Mouse (Mus musculus): ENCODE results near the gene Tmod1. TPM values are rescaled to one million over a fixed set of nuclear protein-coding genes. Genes with fewer than 3 reads are reported as not detected.

Gene Tmod1
- total RNA-seq, 2 experiments from 2014 or later = 272 to 278 TPM

DNA sequence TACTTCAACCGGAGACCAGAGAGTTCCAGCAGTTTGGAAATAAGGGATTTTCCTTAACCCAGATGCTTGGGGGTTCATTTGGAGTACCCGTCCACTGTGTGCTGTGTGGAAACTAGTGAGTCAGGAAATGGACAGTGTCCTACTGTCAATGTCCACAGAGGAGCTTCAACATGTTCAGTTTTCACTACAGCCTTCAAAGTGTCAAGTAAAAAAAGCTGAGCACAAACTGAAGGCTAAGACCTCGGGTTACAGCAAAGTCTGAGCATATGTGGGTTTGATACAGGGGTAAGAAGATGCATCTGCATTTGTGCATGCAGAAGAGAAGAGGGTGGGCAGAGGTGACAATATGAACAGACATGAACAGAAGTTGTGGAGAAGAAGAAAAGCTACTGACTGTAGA is 82.0 kb downstream of the Tmod1 start:
- no peak for DNase-seq
- intact Hi-C loops (cut with DNase I) = loop anchor here (10.0 kb wide), 1 partner anchor 246 kb away; no protein-coding TSS in a partner anchor

DNA sequence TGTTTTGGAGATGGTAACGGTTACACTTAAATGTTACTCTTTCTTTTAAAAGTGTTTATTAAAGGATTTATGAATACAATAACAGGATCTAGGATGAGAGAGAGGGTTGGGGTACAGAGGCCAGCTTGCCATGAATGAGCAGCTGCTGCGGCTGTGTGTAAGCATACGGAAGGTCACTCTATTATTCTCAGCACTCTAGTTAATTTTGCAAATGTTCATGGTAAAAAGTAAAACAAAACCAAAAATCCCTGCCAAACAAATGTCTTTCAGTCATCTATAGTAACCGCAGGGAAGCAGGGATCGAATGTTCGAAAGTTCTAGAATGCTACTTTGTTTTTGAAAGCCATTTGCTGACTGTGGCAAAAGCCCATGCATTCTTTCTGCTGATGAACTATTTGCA is 84.6 kb downstream of the Tmod1 start:
- intact Hi-C loops (cut with DNase I) = loop anchor here (10.0 kb wide), 1 partner anchor 249 kb away; no protein-coding TSS in a partner anchor
- DNase-seq = no peak

DNA sequence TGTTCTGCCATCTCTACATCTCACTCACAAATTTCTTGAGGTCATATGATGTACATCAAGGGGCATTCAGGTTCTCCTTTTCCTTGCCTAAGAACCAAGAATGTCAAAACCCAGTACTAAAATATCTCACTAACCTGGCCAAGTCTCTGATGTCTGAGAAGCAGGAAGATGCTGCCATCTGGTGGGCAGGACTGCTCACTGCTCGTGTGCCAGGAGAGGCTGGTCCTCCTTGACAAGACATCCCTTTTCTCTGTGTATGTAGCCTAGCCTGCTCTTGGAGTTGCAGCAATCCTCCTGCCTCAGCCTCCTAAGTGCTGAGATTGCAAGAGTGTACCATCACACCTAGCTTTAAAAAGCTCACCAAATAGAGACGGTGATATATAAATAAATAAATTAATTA is 87.8 kb downstream of the Tmod1 start:
- intact Hi-C loops (cut with DNase I) = loop anchor here (1.0 to 10.0 kb wide), 4 partner anchors 96 to 252 kb away; no protein-coding TSS in a partner anchor
- DNase-seq = peak; percentile 71 to 74

DNA sequence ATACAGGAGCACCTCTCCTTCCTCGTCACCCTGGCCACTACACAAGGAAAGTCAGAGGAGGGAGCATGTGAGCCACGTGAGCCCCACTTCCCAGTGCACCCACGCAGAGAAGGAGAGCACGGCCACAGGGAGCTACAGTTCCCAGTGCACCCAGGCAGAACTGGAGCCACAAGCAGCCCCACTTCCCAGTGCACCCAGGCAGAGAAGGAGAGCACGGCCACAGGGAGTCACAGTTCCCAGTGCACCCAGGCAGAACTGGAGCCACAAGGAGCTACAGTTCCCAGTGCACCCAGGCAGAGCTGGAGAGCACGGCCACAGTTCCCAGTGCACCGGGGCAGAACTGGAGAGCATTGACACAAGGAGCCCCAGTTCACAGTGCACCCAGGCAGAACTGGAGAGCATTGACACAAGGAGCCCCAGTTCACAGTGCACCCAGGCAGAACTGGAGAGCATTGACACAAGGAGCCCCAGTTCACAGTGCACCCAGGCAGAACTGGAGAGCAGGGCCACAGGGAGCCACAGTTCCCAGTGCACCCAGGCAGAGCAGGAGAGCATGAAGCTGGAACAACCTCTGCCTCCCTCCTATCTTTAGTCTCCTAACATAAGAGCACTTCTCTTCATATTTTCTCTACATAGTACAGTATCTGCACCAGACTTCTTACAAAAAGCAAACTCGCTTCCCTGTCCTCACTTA is 90.7 kb downstream of the Tmod1 start:
- intact Hi-C loops (cut with DNase I) = loop anchor here (10.0 kb wide), 2 partner anchors 255 to 785 kb away; partner anchors contain the start of genes Dcaf10 and Exosc3
- DNase-seq = no peak

DNA sequence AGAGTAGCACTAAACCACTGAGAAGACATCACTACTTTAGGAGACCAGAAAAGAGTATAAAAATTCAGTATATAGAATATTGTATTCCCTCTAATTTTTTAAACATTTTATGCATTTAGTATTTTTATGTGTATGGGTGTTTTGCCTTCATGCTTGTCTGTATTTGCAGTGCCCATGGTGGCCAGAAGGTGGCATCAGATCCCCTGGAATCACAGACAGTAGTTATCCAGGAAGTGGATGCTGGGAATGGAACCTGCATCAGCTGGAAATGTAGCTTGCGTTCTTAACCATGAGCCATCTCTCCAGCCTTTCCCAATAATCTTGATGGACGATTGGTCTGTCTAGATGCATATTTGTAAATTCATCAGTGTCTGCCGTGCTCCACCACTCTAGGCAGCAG is 91.5 kb downstream of the Tmod1 start:
- peak; percentile 29 to 63 for DNase-seq
- intact Hi-C loops (cut with DNase I) = loop anchor here (10.0 kb wide), 1 partner anchor 785 kb away; the partner anchor contains the start of genes Dcaf10 and Exosc3

DNA sequence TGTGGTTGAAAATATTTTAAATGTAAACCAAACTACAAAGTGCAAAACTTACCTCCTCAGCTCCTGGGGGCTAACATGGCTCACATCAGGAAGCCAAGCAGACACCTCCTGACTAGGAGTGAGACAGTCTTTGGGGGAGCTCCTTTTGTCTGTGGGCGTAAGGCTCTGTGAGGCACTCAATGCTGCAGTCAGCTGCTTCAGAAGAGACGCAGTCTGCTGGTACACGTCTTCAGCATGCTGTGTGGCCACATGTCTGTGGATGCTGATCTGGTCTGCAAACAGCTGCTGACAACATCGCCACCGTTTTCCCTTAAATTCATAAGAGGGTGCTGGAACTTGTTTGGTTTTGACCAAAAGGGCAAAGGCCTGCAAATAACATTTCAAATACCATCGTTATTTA is 93.1 kb downstream of the Tmod1 start:
- intact Hi-C loops (cut with DNase I) = loop anchor here (10.0 kb wide), 1 partner anchor 787 kb away; the partner anchor contains the start of genes Dcaf10 and Exosc3
- no peak for DNase-seq

DNA sequence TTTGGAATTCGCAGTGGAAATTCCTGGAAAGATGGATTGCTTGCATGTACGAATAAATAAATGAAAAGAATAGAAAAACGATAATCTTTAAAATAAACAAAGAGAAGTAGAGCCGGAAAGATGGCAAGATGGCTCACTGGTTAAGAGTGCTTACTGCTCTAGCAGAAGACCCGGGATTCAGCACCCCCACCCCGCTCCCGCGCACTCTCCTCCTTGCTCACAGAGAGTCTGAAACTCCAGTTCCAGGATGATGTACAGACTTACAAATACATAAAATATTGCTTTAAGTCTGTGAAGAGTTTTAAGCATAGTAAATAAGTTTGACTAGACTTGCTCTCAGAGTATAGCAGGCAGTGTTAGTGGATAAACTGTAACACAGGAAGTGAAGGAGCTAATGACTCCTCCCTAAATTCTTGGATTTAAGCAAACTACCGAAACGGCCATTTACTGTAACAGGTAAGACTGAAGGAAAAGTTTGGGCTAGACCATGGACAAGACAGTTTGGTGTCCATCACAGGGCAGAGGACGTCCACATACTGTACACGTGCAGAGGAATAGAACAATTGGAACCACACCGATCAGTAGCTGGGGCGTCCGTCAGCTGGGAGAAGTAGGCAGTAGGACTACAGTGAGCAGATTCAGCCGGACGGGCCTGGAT is 99.0 kb downstream of the Tmod1 start:
- DNase-seq = no peak
- intact Hi-C loops (cut with DNase I) = loop anchor here (5.0 to 10.0 kb wide), 2 partner anchors 793 to 1120 kb away; partner anchors contain the start of genes Dcaf10, Exosc3 and Polr1e

DNA sequence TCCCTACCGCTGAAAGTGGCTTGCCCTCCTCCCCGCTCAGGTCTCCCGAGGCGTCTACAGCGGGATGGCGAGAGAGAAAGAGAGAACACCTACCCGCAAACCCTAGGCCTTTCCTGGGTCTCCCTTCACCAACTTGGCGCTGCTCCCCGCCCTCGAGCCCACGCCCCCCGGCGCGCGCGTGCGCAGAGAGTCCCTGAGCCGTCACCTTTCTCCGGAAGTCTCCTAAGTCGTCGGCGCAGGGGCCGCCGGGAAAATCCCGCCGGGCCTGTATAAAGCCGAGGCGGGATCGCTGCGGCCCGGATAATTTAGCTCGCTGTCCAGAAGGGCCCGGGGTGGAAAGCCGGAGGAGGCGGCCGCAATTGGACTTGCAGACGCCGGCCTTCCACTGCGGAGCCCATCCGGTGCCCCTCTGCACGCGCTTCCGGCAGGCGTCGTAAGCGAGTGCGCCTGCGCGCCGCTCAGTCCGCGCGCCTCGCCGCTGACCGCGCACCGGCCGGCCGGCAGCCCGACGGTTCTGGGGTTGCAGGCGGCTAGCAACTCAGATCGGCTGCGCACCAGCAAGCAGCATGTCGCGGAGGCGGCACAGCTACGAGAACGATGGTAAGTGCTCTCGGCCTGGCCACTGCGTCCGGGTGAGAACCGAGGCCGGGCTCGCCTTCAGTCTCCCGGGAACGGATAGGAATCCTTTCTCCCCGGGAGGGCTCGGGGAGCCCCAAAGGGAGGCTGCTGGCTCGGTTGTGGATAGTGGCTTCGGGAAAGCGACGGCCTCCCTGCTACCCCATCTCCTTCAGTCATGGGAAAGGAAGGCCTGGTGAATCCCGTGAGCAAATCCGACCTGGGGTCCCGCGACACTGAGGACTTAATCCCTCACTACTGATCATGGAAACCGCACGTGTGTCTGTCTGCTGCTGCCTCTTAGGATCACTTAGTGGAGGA is 99.8 kb downstream of the Tmod1 start, which contains the start of the genes Ncbp1 and Tstd2:
Gene Ncbp1, plus strand, starts transcription at position 327 of the 936 bp plus-strand sequence.
Gene Tstd2, minus strand, starts transcription at position 408 of the 936 bp plus-strand sequence.
- peak; percentile 92 to 97 for DNase-seq
- intact Hi-C loops (cut with DNase I) = loop anchor here (5.0 to 10.0 kb wide), 2 partner anchors 794 to 1121 kb away; partner anchors contain the start of genes Dcaf10, Exosc3 and Polr1e

DNA sequence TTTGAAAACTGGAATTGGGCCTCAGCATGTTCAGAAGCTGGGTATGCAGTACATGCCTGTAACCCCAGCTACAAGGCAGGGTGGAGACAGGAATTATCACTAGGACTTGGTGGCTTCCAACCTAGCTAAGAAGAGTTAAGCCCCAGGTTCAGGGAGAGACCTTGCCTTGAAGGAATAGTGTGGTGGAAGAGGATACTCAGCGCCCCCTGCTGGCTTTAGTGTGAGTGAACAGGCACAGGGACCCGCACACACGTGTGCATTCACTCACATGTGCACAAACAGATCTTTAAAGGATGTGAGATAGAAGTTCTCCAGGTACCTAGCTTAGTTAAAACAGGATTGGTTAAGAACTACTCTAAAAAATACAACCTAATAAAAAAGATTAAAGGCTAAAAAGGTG is 105.6 kb downstream of the Tmod1 start:
- intact Hi-C loops (cut with DNase I) = no loop called here
- DNase-seq = no peak

DNA sequence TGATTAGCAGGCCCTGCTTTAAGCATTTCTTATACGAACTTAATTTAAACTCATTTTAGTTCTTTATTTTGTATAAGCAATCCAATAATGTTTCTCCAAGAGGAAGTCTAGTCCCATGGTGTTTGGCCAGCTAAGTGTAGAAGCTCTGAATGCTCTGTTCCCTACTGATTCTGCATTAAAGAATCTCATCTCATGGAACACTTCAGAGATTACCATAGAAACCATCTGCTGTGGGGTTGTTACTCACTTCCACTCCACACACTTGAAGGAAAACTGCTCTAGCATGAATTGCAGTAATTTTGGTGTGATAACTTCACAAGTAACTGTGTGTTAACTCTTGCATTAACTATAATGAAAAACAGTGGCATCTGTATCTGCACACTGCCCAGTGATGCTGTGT is 108.1 kb downstream of the Tmod1 start:
- DNase-seq = no peak
- intact Hi-C loops (cut with DNase I) = no loop called here

DNA sequence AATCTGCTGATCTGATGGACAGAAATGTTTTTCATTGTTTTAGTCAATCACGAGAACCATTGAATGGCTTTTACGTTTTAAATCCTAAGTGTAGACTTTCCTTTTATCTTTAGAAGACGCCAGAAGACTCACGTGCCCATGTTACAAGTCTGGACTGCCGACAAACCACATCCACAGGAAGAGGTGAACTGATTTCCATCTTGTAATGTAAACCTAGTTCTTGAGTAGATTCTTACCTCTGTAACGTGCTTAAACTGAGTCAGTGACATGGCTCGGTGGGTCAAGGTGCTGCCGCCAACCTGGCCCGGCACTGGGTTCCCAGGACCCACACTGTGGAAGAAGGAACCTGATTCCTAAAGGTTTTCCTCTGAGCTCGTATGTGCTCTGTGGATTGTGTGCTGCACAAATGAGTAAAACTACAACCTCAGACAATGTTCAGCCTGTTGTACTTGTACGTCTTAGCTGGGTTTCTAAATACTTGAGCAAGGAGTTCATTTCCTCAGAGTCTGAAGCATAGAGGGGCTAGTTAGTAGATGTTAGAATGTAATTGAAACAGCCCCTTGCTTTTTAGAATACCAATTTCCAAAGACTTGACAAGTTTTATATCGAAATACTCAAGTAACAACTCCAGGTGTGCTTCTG is 113.3 kb downstream of the Tmod1 start:
- intact Hi-C loops (cut with DNase I) = no loop called here
- no peak for DNase-seq

DNA sequence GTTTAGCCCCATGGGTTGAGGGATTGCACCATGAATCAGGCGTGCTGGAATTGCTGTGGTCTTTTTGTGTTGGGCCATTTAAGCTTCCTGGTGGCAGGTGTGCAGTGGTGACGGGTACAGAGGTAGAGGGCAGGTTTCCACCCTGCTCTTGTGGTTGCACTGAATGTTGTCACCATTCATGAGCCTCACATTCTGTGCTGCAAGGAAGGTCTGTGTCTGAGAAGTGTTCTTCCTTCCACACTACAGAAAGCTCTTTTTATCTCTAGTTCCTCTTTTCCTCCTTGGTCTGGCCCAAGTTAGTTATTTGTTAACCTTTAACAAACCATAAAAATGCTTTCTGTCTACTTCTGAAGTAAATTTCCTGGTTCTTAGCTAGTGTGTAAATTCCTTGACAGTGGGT is 125.3 kb downstream of the Tmod1 start:
- no peak for DNase-seq
- intact Hi-C loops (cut with DNase I) = no loop called here

Other genes starting within 250 kb of the Tmod1 start
- 10 to 100 TPM; 12.4 to 13.0 TPM for gene Aldh1b1, start 239.9 kb upstream of the Tmod1 start, total RNA-seq (2021)
- gene Igfbpl1, start 212.0 kb upstream of the Tmod1 start, total RNA-seq (2021) = under 1 TPM; 0.35 to 0.53 TPM
- not detected for gene Stra6l, start 190.3 kb upstream of the Tmod1 start, total RNA-seq (2021)
- gene Ccdc180, start 148.6 kb upstream of the Tmod1 start, total RNA-seq (2021) = not detected
- gene Tdrd7, start 73.6 kb upstream of the Tmod1 start, total RNA-seq (2021) = 10 to 100 TPM; 11.4 to 12.7 TPM
- 10 to 100 TPM; 19.3 to 19.7 TPM for gene Ncbp1, start 99.7 kb downstream of the Tmod1 start, total RNA-seq (2021)
- gene Tstd2, start 99.8 kb downstream of the Tmod1 start, total RNA-seq (2021) = 10 to 100 TPM; 12.8 to 14.0 TPM
- 1 to 10 TPM; 8.6 to 10.0 TPM for gene Xpa, start 157.4 kb downstream of the Tmod1 start, total RNA-seq (2021)